Mouse (Mus musculus) neural tube, embryonic 13.5 days (tissue): ENCODE results near the gene Gm49711. TPM values are rescaled to one million over a fixed set of nuclear protein-coding genes. Genes with fewer than 3 reads are reported as not detected.
"Not testable (repeated sequence)": the region's sequence is repeated elsewhere in the genome, so short reads cannot be mapped to it uniquely, and the experiment has no call there.

Source experiments
- ATAC-seq: fragments of 200-750 bp; cut with Nextera tagmentation; 2 replicates; pipeline ENCODE4 v1.8.0; 2017; ENCODE audit warnings: low read depth, mild to moderate bottlenecking, moderate TSS enrichment, moderate library complexity
- H3K27ac ChIP-seq: fragments of 300-500 bp; sonication (generic); replicated peaks from 2 replicates; pipeline ENCODE4 v1.5.1; 2015; ENCODE audit warnings: moderate library complexity, mild to moderate bottlenecking, inconsistent platforms
- H3K27me3 ChIP-seq: fragments of 300-500 bp; sonication (generic); 2 replicates; pipeline ENCODE4 v1.6.1; 2015; ENCODE audit warnings: mild to moderate bottlenecking, inconsistent platforms
- H3K36me3 ChIP-seq: fragments of 300-500 bp; sonication (generic); 2 replicates; pipeline ENCODE4 v1.6.1; 2015; ENCODE audit warnings: mild to moderate bottlenecking, inconsistent platforms
- H3K4me1 ChIP-seq: fragments of 300-500 bp; sonication (generic); replicated peaks from 2 replicates; pipeline ENCODE4 v1.6.1; 2015; ENCODE audit warnings: inconsistent platforms
- H3K4me2 ChIP-seq: fragments of 300-500 bp; sonication (generic); 2 replicates; pipeline ENCODE4 v1.6.1; 2015; ENCODE audit warnings: inconsistent platforms, mild to moderate bottlenecking, moderate library complexity
- H3K4me3 ChIP-seq: fragments of 300-500 bp; sonication (generic); 2 replicates; pipeline ENCODE4 v1.5.1; 2015; ENCODE audit warnings: mild to moderate bottlenecking, inconsistent platforms
- H3K9ac ChIP-seq: fragments of 300-500 bp; sonication (generic); 2 replicates; pipeline ENCODE4 v1.6.1; 2015; ENCODE audit warnings: moderate library complexity, mild to moderate bottlenecking, inconsistent platforms
- H3K9me3 ChIP-seq: fragments of 300-500 bp; sonication (generic); 2 replicates; pipeline ENCODE4 v1.6.1; 2016; ENCODE audit warnings: inconsistent platforms
- WGBS: fragments of 180-500 bp; shearing (Covaris S2); methylation state at CpG from one replicate; pipeline ENCODE4 v1.1.7; 2015; 5-methylcytosine and 5-hydroxymethylcytosine counted together
- polyA plus RNA-seq: library from polyadenylated mRNA; unstranded; fragments of >200 nt; fragmentation: Nextera tagmentation; extraction: Ambion mirVana; gene quantifications from 2 replicates; pipeline ENCODE4 v1.2.1, GENCODE M21; 2015

The Gm49711 gene
- polyA plus RNA-seq, 1 experiment from 2014 or later = 0.66 TPM

DNA sequence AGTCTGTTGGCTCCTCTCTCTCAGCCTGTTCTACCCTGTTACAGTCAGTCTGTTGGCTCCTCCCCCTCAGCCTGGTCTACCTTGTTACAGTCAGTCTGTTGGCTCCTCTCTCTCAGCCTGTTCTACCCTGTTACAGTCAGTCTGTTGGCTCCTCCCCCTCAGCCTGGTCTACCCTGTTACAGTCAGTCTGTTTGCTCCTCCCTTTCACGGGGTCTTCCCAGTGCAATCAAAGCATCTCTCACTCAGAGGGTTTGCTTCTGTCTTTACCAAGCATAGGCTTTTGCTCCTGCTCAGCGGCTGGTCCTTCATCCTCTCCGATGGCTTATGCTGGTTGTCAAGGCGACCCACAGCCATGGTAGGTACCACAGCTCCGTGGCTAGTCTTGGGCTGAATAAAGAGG lies 152.2 kb downstream of the Gm49711 start:
- H3K4me2 ChIP-seq, H3K36me3 ChIP-seq, H3K27ac ChIP-seq, H3K27me3 ChIP-seq, H3K4me1 ChIP-seq, H3K4me3 ChIP-seq, ATAC-seq, H3K9ac ChIP-seq, H3K9me3 ChIP-seq: not testable (repeated sequence)
- 75% methylated on average over 5 of the region's 5 CpGs for WGBS

DNA sequence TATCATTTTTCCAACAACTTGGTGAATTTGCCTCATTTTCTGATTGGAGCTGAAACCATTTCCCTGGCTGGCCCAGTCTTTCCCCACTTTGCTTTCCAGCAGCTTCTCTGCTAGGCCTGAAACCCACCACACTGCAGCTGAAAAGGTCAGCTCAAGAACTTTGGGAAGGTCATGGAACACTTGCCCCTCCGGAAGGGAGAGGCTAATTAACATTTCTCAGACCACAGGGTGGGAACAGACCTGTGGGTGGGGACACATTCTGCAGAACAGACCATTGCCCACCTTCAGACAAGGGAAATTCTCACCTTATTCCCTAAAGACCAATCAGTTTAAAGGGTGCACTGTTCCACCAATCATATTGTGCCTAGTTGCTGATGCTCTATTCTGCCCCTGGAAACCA lies 155.8 kb downstream of the Gm49711 start:
- not testable (repeated sequence) for H3K36me3 ChIP-seq, H3K9ac ChIP-seq, H3K4me2 ChIP-seq, H3K27me3 ChIP-seq, H3K27ac ChIP-seq, H3K4me3 ChIP-seq, H3K9me3 ChIP-seq, ATAC-seq
- 67% methylated on average over 1 of the region's 1 CpGs for WGBS
- peaks cover 11% of the 10 kb centered on the region; the same call in 1 of the 2 replicates for H3K4me1 ChIP-seq

DNA sequence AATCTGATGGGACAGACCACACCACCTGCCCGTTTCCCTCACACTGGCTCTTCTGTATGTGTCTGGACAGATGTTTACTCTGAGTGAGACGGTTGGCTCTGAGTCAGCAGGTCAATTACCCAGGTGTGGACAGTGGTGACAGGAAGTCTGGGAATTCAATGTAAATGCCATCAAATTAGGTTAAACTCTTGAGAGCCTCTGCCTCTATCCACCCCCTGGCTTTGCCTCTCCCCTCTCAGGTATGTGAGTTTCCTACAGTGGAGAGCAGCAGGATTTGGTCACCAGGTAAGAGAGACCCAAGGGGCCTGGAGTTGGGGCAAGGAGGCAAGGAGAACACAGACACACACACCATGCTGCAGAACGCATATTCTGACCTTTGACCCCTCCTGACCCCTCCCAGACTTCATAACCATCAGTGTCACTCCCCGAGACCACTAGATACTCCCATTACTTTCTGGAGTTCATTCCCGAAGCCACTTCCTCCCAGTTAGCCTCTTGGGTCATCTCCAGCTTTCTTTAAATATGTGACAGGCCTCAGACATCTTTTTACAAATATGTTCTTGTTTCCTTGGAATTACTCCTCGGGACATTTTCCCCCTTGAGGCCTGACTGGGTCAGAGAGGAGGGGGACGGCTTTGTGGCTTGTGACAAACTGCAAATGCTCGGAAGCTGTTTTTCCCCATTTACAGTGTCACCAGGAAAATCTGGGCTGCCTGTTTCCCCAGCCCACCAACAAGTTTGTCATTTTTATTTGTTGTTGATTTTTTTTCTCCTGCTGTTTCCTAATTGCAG lies 157.7 kb downstream of the Gm49711 start:
- Histone ChIP-seq H3K9ac (no peak overlapping the region), H3K27me3 (no peaks in the 10 kb centered on the region), H3K9me3 (no peaks in the 10 kb centered on the region), H3K36me3 (no peaks in the 10 kb centered on the region), H3K4me2 (no peak overlapping the region), H3K4me3 (no peak overlapping the region), H3K27ac (no peak overlapping the region), H3K4me1 (peaks cover 11% of the 10 kb centered on the region; the same call in 1 of the 2 replicates)
- ATAC-seq = no peak
- 63% methylated on average over 8 of the region's 8 CpGs for WGBS

DNA sequence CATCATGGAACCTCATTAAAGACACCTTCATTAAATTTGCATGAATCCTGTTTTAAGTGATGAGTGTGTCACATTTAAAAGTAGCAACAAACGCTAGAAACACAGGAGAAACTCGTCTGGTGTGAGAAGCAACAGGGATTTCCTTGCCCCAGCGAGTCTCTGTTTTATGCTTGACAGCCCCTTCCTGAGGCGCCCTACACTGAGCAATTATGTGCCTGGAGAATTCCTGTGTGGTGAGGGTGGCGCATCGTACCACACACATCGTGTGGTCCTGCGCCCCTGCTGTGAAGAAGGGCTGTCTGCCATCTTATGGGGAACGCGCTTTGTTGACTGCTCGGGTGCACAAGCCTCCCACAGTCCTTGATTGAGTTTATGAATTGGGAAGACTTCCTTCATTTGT lies 162.6 kb downstream of the Gm49711 start:
- Histone ChIP-seq H3K4me3 (no peak overlapping the region), H3K27me3 (no peaks in the 10 kb centered on the region), H3K27ac (no peak overlapping the region), H3K4me2 (no peak overlapping the region), H3K4me1 (0 out of 2 replicates have a peak, but pooled peaks cover 4% of the 10 kb centered on the region), H3K9ac (no peak overlapping the region), H3K9me3 (no peaks in the 10 kb centered on the region), H3K36me3 (no peaks in the 10 kb centered on the region)
- 86% methylated on average over 11 of the region's 11 CpGs for WGBS
- no peak for ATAC-seq

- 79% methylated on average over 7 of the region's 7 CpGs for WGBS
- H3K9ac ChIP-seq = no peak overlapping the region
- no peaks in the 10 kb centered on the region for H3K27me3 ChIP-seq
- H3K4me1 ChIP-seq = peaks cover 13% of the 10 kb centered on the region
- ATAC-seq = no peak
- no peak overlapping the region for H3K27ac ChIP-seq
- H3K4me3 ChIP-seq = no peak overlapping the region
- H3K9me3 ChIP-seq = no peaks in the 10 kb centered on the region
- H3K4me2 ChIP-seq = no peak overlapping the region
- H3K36me3 ChIP-seq = no peaks in the 10 kb centered on the region
Observed at GRCm38 (mm10) chr16:92228332-92228919, 170.3 kb downstream of the Gm49711 start.

DNA sequence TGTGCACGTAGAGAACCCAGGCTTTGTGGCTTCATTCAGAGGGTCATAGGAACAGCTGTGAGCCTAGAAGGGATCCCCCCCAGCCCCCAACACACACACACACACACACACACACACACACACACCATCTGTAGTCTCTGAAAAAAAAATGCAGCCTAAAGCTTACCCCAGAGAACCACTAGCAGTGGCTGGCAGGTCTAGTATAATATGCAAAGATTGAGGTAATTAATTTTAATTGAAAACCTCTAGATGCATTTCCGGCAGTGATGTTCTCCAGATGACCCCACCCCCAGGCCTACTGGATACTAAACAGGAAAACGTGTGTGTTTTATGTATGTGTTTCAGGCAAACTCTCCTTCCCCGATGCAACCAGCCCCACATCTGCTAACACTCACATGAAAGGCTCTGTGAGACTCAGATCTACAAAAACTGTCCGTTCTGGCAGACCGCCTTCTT lies 172.4 kb downstream of the Gm49711 start:
- no peaks in the 10 kb centered on the region for H3K36me3 ChIP-seq
- no peak overlapping the region for H3K4me2 ChIP-seq
- H3K4me3 ChIP-seq = no peak overlapping the region
- 0 out of 2 replicates have a peak overlapping the region, but pooled peaks have one; percentile 13 for H3K27ac ChIP-seq
- peaks cover 17% of the 10 kb centered on the region for H3K4me1 ChIP-seq
- H3K9ac ChIP-seq = no peak overlapping the region
- WGBS = 60% methylated on average over 6 of the region's 6 CpGs
- H3K27me3 ChIP-seq = no peaks in the 10 kb centered on the region
- no peaks in the 10 kb centered on the region for H3K9me3 ChIP-seq
- ATAC-seq = peak; percentile 73; the same call in 1 of the 2 replicates

DNA sequence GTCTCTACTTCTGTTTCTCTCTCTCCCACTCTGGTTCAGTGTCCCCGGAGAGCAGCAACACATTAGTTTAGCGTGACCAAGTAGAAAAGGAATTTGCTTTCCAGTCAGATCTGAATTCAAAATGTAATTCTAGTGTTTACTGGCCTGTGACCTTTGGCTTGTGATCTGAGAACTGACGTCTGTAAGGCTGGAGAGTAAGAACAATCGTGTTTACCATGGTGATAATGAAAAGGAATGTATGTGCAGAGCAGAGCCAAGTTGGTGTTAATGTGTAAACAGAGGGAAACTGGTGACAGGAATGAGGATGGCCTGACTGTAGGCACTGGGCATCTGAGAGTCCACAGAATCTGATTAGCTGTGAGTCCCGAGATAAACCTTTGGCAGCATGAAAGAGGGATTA lies 176.4 kb downstream of the Gm49711 start:
- Histone ChIP-seq H3K36me3 (no peaks in the 10 kb centered on the region), H3K4me3 (no peak overlapping the region), H3K4me2 (no peak overlapping the region), H3K9ac (no peak overlapping the region), H3K27ac (no peak overlapping the region), H3K9me3 (no peaks in the 10 kb centered on the region), H3K27me3 (no peaks in the 10 kb centered on the region), H3K4me1 (peaks cover 17% of the 10 kb centered on the region)
- 26% methylated on average over 5 of the region's 5 CpGs for WGBS
- ATAC-seq = no peak

DNA sequence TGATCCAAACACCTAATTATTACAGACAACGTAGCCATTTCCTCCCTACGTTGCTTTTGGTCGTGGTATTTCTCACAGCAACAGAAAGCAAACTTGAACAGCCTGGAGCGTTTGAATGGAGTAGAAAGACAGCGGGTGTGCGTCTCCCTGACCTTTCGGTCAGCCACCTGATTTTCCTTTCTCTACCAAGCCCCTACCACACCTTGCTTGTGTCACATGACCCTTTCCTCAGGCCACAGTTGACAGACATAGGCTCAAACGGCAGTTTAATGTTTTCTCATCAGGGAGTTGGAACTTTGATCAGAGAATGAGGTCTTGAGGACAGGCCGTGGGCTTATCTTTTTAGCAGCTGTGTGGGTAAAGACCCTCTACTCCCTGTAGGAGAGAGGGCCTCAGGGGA lies 177.1 kb downstream of the Gm49711 start:
- H3K27me3 ChIP-seq = no peaks in the 10 kb centered on the region
- no peak overlapping the region for H3K4me2 ChIP-seq
- no peak for ATAC-seq
- no peaks in the 10 kb centered on the region for H3K9me3 ChIP-seq
- H3K36me3 ChIP-seq = no peaks in the 10 kb centered on the region
- peaks cover 14% of the 10 kb centered on the region for H3K4me1 ChIP-seq
- H3K4me3 ChIP-seq = no peak overlapping the region
- H3K9ac ChIP-seq = no peak overlapping the region
- H3K27ac ChIP-seq = no peak overlapping the region
- WGBS = 76% methylated on average over 9 of the region's 9 CpGs

Other genes starting within 250 kb of the Gm49711 start
- 167 and 182 TPM in 2 replicates for gene Mrps6, start within 50 bp of the Gm49711 start, polyA plus RNA-seq
- gene Slc5a3, start within 50 bp of the Gm49711 start, polyA plus RNA-seq = 13.1 and 14.9 TPM in 2 replicates
- 0.31 and 7.3 TPM in 2 replicates for gene Kcne2, start 234.1 kb downstream of the Gm49711 start, polyA plus RNA-seq
- 73.9 and 82.3 TPM in 2 replicates for gene Smim11, start 243.0 kb downstream of the Gm49711 start, polyA plus RNA-seq